Mouse (Mus musculus) midbrain, postnatal 0 days (tissue): ENCODE data around the gene Lrrc2. TPM values are rescaled to one million over a fixed set of nuclear protein-coding genes. Genes with fewer than 3 reads are reported as not detected.

Experiments used
- ATAC-seq: fragments of 200-750 bp; cut with Nextera tagmentation; 2 replicates; pipeline ENCODE4 v1.8.0; 2017; ENCODE audit warnings: moderate number of reproducible peaks, mild to moderate bottlenecking, moderate TSS enrichment, moderate library complexity; ENCODE audit not compliant: low FRiP score
- DNase-seq: peaks from one replicate; pipeline ENCODE4 v3.0.0-alpha.2; 2015; ENCODE audit warnings: low spot score
- H3K27ac ChIP-seq: fragments of 300-500 bp; sonication (generic); 2 replicates; pipeline ENCODE4 v1.5.1; 2014; ENCODE audit warnings: low read depth, mild to moderate bottlenecking, low read length, mixed read lengths
- H3K27me3 ChIP-seq: fragments of 300-500 bp; sonication (generic); 2 replicates; pipeline ENCODE4 v1.6.1; 2014; ENCODE audit warnings: low read length, control low read depth, mixed read lengths; ENCODE audit not compliant: insufficient read depth
- H3K36me3 ChIP-seq: fragments of 300-500 bp; sonication (generic); 2 replicates; pipeline ENCODE4 v1.6.1; 2014; ENCODE audit warnings: low read length, control low read depth, mixed read lengths; ENCODE audit not compliant: insufficient read depth
- H3K4me1 ChIP-seq: fragments of 300-500 bp; sonication (generic); 2 replicates; pipeline ENCODE4 v1.6.1; 2014; ENCODE audit warnings: mild to moderate bottlenecking, control low read depth, antibody characterized with exemption, low read length, mixed read lengths; ENCODE audit not compliant: insufficient read depth
- H3K4me2 ChIP-seq: fragments of 300-500 bp; sonication (generic); 2 replicates; pipeline ENCODE4 v1.6.1; 2014; ENCODE audit warnings: low read depth, mild to moderate bottlenecking, low read length, mixed read lengths; ENCODE audit not compliant: poor library complexity, severe bottlenecking
- H3K4me3 ChIP-seq: fragments of 300-500 bp; sonication (generic); 2 replicates; pipeline ENCODE4 v1.5.1; 2014; ENCODE audit warnings: low read depth, mild to moderate bottlenecking, low read length, moderate library complexity
- H3K9ac ChIP-seq: fragments of 300-500 bp; sonication (generic); replicated peaks from 2 replicates; pipeline ENCODE4 v1.6.1; 2014; ENCODE audit warnings: mild to moderate bottlenecking, low read length, moderate library complexity, mixed read lengths; ENCODE audit not compliant: poor library complexity, severe bottlenecking
- H3K9me3 ChIP-seq: fragments of 300-500 bp; sonication (generic); 2 replicates; pipeline ENCODE4 v1.6.1; 2016; ENCODE audit warnings: low read length, control low read depth
- CTCF ChIP-seq: IDR thresholded peaks from 2 replicates; pipeline ENCODE4 v1.5.1; 2016; ENCODE audit warnings: antibody characterized with exemption, mild to moderate bottlenecking
- WGBS: fragments of 180-500 bp; shearing (Covaris S2); extraction: QIAGEN DNeasy Blood & Tissue Kit; methylation state at CpG from one replicate; pipeline ENCODE4 v1.1.7; 2014; 5-methylcytosine and 5-hydroxymethylcytosine counted together
- polyA plus RNA-seq: library from polyadenylated mRNA; unstranded; fragments of >200 nt; fragmentation: Nextera tagmentation; extraction: Ambion mirVana; gene quantifications from 2 replicates; pipeline ENCODE4 v1.2.1, GENCODE M21; 2015
- total RNA-seq: library from RNA; depleted of rRNA; stranded (reverse); fragments of >200 nt; gene quantifications from 2 replicates; pipeline ENCODE4 v1.2.3, GENCODE M21; 2014

The Lrrc2 gene
- total and polyA plus RNA-seq, 2 experiments from 2014 or later, result 0.93 to 1.1 TPM

DNA sequence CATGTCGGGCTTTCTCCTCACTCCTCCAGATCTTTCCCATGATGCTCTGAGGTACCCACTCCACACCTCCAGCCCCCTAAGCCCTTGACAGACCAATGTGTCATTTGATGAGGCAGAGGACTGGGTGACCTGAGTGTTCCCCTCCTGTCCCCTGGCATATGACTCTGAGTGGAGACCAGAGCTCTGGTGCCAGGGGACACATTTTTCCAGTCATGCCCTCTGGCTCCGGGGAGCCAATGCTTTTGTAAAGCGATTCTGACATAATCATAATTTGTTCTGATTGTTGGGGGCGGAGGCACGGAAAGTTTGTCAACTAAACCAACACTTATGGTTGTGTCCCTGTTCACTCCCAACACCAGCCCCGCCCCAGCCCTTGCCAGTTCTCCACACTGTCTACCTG lies 4.6 kb downstream of the Lrrc2 start:
- ATAC-seq (no peak), DNase-seq (no peak)
- Histone ChIP-seq H3K9ac (no peak overlapping the region), H3K36me3 (no peaks in the 10 kb centered on the region), H3K9me3 (no peaks in the 10 kb centered on the region), H3K27me3 (no peaks in the 10 kb centered on the region), H3K4me3 (no peak overlapping the region), H3K4me1 (no peaks in the 10 kb centered on the region), H3K27ac (no peak overlapping the region), H3K4me2 (no peak overlapping the region)
- 86% methylated on average over 6 of the region's 6 CpGs for WGBS
- TF ChIP-seq CTCF, result no peak

- Histone ChIP-seq H3K4me2 (no peak overlapping the region), H3K36me3 (no peaks in the 10 kb centered on the region), H3K27me3 (no peaks in the 10 kb centered on the region), H3K9me3 (no peaks in the 10 kb centered on the region), H3K4me3 (no peak overlapping the region), H3K4me1 (no peaks in the 10 kb centered on the region), H3K9ac (no peak overlapping the region), H3K27ac (no peak overlapping the region)
- WGBS, result 80% methylated on average over 5 of the region's 5 CpGs
- no peak for ATAC-seq
- TF ChIP-seq CTCF, result no peak
- no peak for DNase-seq
Observed at GRCm38 (mm10) chr9:110959669-110960068, 8.3 kb downstream of the Lrrc2 start.

DNA sequence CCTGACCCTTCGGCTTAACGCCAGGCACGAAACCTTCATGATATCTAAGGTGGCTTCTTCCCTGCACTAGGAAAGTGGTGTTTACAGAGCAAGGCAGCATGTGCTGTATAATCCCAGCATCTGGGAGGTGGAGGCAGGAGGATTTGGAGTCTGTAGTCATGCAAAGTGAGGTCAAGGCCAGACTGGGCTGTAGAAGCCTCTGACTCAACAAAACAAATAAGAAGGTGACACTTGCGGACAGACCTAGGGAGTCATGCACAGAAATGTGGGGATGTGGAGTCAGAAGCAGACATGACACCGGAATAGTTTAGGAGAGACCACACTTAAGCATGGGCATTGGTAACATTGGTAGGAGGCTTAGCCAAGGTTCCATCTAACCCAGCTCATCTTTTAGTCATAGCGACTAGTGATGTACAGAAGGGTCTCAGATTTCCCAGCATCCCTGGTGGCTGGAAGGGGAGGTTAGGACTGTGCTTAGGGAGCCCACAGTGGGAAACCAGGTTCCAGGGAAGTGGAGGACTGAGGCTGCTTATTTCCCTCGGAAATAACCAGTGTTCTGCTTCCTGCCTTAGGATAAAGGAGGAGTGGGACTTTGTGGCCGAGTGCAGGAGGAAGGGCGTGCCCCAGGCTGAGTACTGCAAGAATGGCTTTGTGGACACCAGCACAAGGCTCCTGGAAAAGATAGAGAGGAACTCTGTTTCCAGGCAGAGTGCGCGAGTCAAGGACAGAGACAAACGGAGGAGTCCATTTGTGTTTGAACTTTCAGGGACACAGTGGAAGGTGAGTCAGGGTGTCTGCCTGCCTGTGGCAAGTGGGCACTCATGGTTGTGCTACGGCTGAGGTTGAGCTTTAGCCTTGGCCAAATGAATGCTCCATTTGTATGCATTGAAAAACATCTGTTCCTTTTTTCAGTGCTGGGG lies 9.1 kb downstream of the Lrrc2 start:
- 88% methylated on average over 13 of the region's 13 CpGs for WGBS
- DNase-seq, result no peak
- ATAC-seq, result no peak

DNA sequence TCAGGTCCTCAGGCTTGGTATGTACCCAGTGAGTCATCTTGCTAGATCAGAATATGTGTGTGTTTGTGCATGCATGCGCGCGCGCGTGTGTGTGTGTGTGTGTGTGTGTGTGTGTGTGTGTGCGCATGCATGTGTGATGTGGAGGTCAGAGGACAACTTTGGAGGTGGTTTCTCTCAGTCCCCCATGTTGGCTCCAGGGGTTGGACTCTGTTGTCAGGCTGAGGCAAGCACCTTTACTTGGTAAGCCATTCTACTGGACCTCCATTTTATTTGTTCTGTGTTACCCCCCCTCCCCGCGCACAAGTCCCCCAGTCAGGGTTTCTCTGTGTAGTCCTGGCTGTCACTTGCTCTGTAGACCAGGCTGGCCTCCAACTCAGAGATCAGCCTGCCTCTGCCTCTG lies 10.0 kb downstream of the Lrrc2 start:
- DNase-seq (no peak), ATAC-seq (no peak)
- Histone ChIP-seq H3K27me3 (no peaks in the 10 kb centered on the region), H3K9ac (no peak overlapping the region), H3K36me3 (no peaks in the 10 kb centered on the region), H3K4me1 (no peaks in the 10 kb centered on the region), H3K27ac (no peak overlapping the region), H3K9me3 (no peaks in the 10 kb centered on the region), H3K4me2 (no peak overlapping the region), H3K4me3 (no peak overlapping the region)
- TF ChIP-seq CTCF, result no peak
- WGBS, result 96% methylated on average over 8 of the region's 8 CpGs

More for the DNA sequence above, 9.1 kb downstream of the Lrrc2 start:
- Histone ChIP-seq H3K9ac (no peak overlapping the region), H3K27me3 (no peaks in the 10 kb centered on the region), H3K4me2 (no peak overlapping the region), H3K27ac (no peak overlapping the region), H3K36me3 (no peaks in the 10 kb centered on the region), H3K4me1 (no peaks in the 10 kb centered on the region), H3K9me3 (no peaks in the 10 kb centered on the region), H3K4me3 (no peak overlapping the region)
- no peak for TF ChIP-seq CTCF

DNA sequence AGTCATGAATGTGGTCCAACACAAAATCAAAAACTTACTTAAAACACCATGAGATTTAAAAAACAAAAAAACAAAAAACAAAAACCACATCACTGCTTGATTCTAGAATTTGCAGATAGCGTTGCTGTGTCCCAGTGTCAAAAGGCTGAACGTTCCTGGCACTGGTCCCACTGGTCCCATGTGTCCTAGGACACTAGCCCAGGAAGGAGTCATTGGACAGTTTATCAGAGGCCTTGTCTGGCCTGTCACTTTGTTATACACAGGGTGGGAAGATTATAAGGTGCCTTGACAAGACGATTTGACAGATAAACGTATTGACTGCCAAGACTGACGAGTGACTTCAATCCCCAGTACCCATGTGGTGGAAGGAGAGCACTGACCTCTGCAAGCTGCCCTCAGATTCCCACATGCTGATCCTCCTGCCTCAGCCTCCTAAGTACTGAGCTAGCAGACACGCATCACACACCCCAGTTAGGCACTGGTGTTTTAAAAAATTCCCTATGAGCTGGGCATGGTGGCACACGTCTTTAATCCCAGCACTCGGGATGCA lies 12.3 kb downstream of the Lrrc2 start:
- no peak for TF ChIP-seq CTCF
- no peak overlapping the region for H3K27ac ChIP-seq
- WGBS, result 88% methylated on average over 8 of the region's 8 CpGs
- no peak overlapping the region for H3K9ac ChIP-seq
- H3K4me3 ChIP-seq, result no peak overlapping the region
- no peaks in the 10 kb centered on the region for H3K36me3 ChIP-seq
- H3K27me3 ChIP-seq, result no peaks in the 10 kb centered on the region
- DNase-seq, result no peak
- H3K4me1 ChIP-seq, result no peaks in the 10 kb centered on the region
- ATAC-seq, result no peak
- no peak overlapping the region for H3K4me2 ChIP-seq
- no peaks in the 10 kb centered on the region for H3K9me3 ChIP-seq
